Comparison of ENCODE assay signal across 20 mouse cellular contexts in the genomic region with DNA sequence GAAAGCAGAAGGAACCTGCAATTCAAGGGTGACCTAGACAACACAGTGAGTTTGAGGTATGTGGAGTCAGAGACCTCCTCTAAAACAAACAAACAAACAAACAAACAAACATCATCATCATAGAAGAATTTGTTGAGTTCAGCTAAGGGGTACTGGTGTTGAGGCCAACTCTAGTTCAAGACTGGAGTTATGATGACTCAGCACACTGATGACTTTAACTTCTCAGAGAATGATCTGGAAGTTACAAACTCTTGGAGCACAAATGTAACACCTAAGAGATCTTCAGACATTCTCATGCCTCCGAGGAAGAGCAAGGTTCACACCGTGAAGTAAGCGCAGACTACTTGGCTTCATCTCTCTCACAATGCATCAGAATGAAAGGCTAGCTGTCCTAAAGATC. TPM values are rescaled to one million over a fixed set of nuclear protein-coding genes. Genes with fewer than 3 reads are reported as not detected.
DNase-seq lines count a peak whose midpoint lies in the region; TF ChIP-seq lines count a peak whose summit lies in the region.
"Had no signal": no experiment of that assay in that cellular context is flagged by ENCODE, and none has a peak within 500 bp of the region (broad histone marks: within the 10 kb centered on the region; RNA-seq: fewer than 3 reads in every experiment).

No protein-coding gene starts in this region.

- WGBS in lung, adult 2 months = 96% methylated on average over 3 of the region's 3 CpGs

- H3K9me3 ChIP-seq in CH12.LX (replicated peaks; ENCODE audit: low read length) (no peaks in the 10 kb centered on the region), ES-E14 (ENCODE audit: control insufficient read depth, insufficient read depth, low read depth, low read length) (no peaks in the 10 kb centered on the region)
- H3K9me3 ChIP-seq: G1E had no signal

- no peak for TF ChIP-seq RAD21 in CH12.LX (IDR thresholded peaks at IDR 0.05; ENCODE audit: low read depth, low read length)

- no peak for TF ChIP-seq EP300 in CH12.LX (IDR thresholded peaks at IDR 0.05; ENCODE audit: low read length)

- H3K27me3 ChIP-seq in CH12.LX (replicated peaks) = no peaks in the 10 kb centered on the region

- dilution Hi-C loops in CH12.LX (cut with MboI; ENCODE audit: extremely low pct_ligation_motif_present, extremely low pct_unique_long_range_greater_than_20kb, low sequenced_read_pairs) = no loop called here

- no peak for TF ChIP-seq POLR2A in CH12.LX (IDR thresholded peaks at IDR 0.05; ENCODE audit: low read depth, low read length)
- no peak for TF ChIP-seq POLR2A in lung, adult 2 months (IDR thresholded peaks at IDR 0.05; ENCODE audit: borderline replicate concordance, extremely low read depth, low read depth, low read length)

- no peak overlapping the region for H3K4me3 ChIP-seq in CH12.LX (replicated peaks in 1 of 3; ENCODE audit: low read depth in 2 of 3, low read length in 2 of 3, poor library complexity in 1 of 3)
- no peak overlapping the region for H3K4me3 ChIP-seq in ES-E14 (ENCODE audit: insufficient read depth in 1 of 2, low read depth in 1 of 2, low read length in 2 of 2, poor library complexity in 1 of 2, severe bottlenecking in 1 of 2)
- no peak overlapping the region for H3K4me3 ChIP-seq in lung, adult 2 months (replicated peaks; ENCODE audit: extremely low read depth, low read depth, low read length)

- in situ Hi-C loops in CH12.LX (cut with MboI; ENCODE audit: low pct_ligation_motif_present, low pct_unique_long_range_greater_than_20kb, low sequenced_read_pairs) (no loop called here), ES-E14 (cut with MboI; ENCODE audit: low sequenced_read_pairs in 2 of 2, unreplicated experiment in 2 of 2) (no loop called here)

- TF ChIP-seq CTCF in CH12.LX (conservative IDR thresholded peaks at IDR 0.05 in 1 of 2, IDR thresholded peaks at IDR 0.05 in 1 of 2; ENCODE audit: low read depth in 2 of 2, low read length in 2 of 2) = no peak
- TF ChIP-seq CTCF in lung, adult 2 months (IDR thresholded peaks at IDR 0.05; ENCODE audit: insufficient read depth, low read length) = no peak

- H3K36me3 ChIP-seq in CH12.LX (replicated peaks in 1 of 2; ENCODE audit: control insufficient read depth in 1 of 2, insufficient read depth in 1 of 2, low read length in 1 of 2) (no peaks in the 10 kb centered on the region), ES-E14 (ENCODE audit: control insufficient read depth, insufficient read depth, low read length, poor library complexity, severe bottlenecking) (no peaks in the 10 kb centered on the region)
- H3K36me3 ChIP-seq: G1E had no signal

- H3K27ac ChIP-seq in CH12.LX (ENCODE audit: insufficient read depth, low read depth) (no peak overlapping the region), ES-E14 (ENCODE audit: insufficient read depth, low read depth, low read length, poor library complexity, severe bottlenecking) (no peak overlapping the region)

- H3K9ac ChIP-seq in CH12.LX (ENCODE audit: insufficient read depth, low read depth) (no peak overlapping the region), ES-E14 (ENCODE audit: insufficient read depth, low read depth, low read length, poor library complexity, severe bottlenecking) (no peak overlapping the region)

- H3K79me2 ChIP-seq in CH12.LX (replicated peaks; ENCODE audit: control insufficient read depth, extremely low read depth, insufficient read depth, poor library complexity, severe bottlenecking) = no peaks in the 10 kb centered on the region

- no peak overlapping the region for H3K4me2 ChIP-seq in CH12.LX (ENCODE audit: insufficient read depth, low read depth, poor library complexity, severe bottlenecking)

- H3K4me1 ChIP-seq in CH12.LX (ENCODE audit: control insufficient read depth in 1 of 2, insufficient read depth in 2 of 2) (peaks cover 0 to 3% of the 10 kb centered on the region in 2 experiments; a peak in 1 of 4 replicates), ES-E14 (ENCODE audit: control insufficient read depth in 2 of 2, insufficient read depth in 2 of 2, low read length in 2 of 2, poor library complexity in 1 of 2) (no peaks in the 10 kb centered on the region)
- H3K4me1 ChIP-seq in lung, adult 2 months (ENCODE audit: control insufficient read depth, insufficient read depth, low read length) = peaks cover 9% of the 10 kb centered on the region

- DNase-seq in CH12.LX (ENCODE audit: extremely low read depth) = no peak
- DNase-seq in ES-E14 (ENCODE audit: low read depth, low spot score) = no peak
- DNase-seq in lung, adult 2 months = no peak
- DNase-seq in layer of hippocampus, postnatal 10 days (ENCODE audit: low spot score in 2 of 2) = no peak
- DNase-seq: adrenal gland, adult 2 months; adrenal gland, adult 8-10 months; adrenal gland, postnatal 10 days; adrenal gland, postnatal 14 days; adrenal gland, postnatal 25 days; adrenal gland, postnatal 36 days; B cell, adult 2 months; cerebellum, adult 11 months; cerebellum, adult 11-12 months; cerebellum, adult 18-20 months; cerebellum, adult 2 months; cerebellum, adult 8-10 months had no signal

TF ChIP-seq in CH12.LX, 34 proteins besides CTCF, POLR2A, EP300 and RAD21:
- TF ChIP-seq SMC3 (IDR thresholded peaks at IDR 0.05; ENCODE audit: low read depth, low read length) (no peak), MAFK (IDR thresholded peaks at IDR 0.05; ENCODE audit: insufficient replicate concordance, low read length) (peak; percentile 78), MYC (IDR thresholded peaks at IDR 0.05; ENCODE audit: low read depth, low read length) (no peak)

TF ChIP-seq in ES-E14, 5 proteins besides CTCF, POLR2A, EP300 and RAD21:
- TF ChIP-seq MAFK (IDR thresholded peaks at IDR 0.05; ENCODE audit: insufficient read depth, low read depth, low read length) (peak; percentile 64; the same call in 1 of the 2 replicates), HCFC1 (IDR thresholded peaks at IDR 0.05; ENCODE audit: borderline replicate concordance, insufficient read depth, low read length) (no peak)
TF ChIP-seq in ES-E14: peak in this region for 1.

RNA-seq across cellular contexts. Expression of a gene that starts 28.1 kb away (rescaled TPM):
- 0.13 TPM in 1 of 2 replicates, not detected in the other for total RNA-seq in CH12.LX (2012; rRNA removed)
- 0.03 TPM in 2 replicates for total RNA-seq in CH12.LX (2014; rRNA removed)
- 0.04 and 0.05 TPM in 2 replicates for polyA plus RNA-seq in CH12.LX (2012; ENCODE audit: insufficient read length, low read depth)
- total RNA-seq in ES-E14 (2012; rRNA removed) = 5.8 and 8.6 TPM in 2 replicates
- 41.0 and 46.3 TPM in 2 replicates for polyA plus RNA-seq in lung, adult 2 months (2012; rRNA removed)
- 10 to 100 TPM; 19.7 to 24.2 TPM for total RNA-seq in layer of hippocampus, postnatal 10 days (2021)
- total RNA-seq: MEL had no signal
- polyA plus RNA-seq: C2C12; CD4-positive, CD25-positive, alpha-beta regulatory T cell, adult 4 months; G1E had no signal
